Mouse (Mus musculus): ENCODE data around the gene Ccnd1. TPM values are rescaled to one million over a fixed set of nuclear protein-coding genes. Genes with fewer than 3 reads are reported as not detected.

The Ccnd1 gene
- polyA plus RNA-seq, 1 experiment from 2014 or later: 31.4 TPM

GRCm38 (mm10) chr7:144940585-144940984 lies 860 bp upstream of the Ccnd1 start:
- ATAC-seq: no peak
- Histone ChIP-seq H3K4me2 (ENCODE audit: low read length) (peak overlapping the region; percentile 92), H3K36me3 (ENCODE audit: control insufficient read depth, insufficient read depth) (no peaks in the 10 kb centered on the region), H3K27me3 (replicated peaks; ENCODE audit: control insufficient read depth, insufficient read depth, low read length) (peaks cover 40% of the 10 kb centered on the region), H3K27ac (ENCODE audit: low read length) (peak overlapping the region; percentile 56; the same call in 1 of the 2 replicates), H3K4me1 (replicated peaks; ENCODE audit: control insufficient read depth, insufficient read depth, low read length) (peaks cover 61% of the 10 kb centered on the region), H3K9ac (replicated peaks; ENCODE audit: low read depth, low read length) (no peak overlapping the region; the same call in 1 of the 2 replicates), H3K9me3 (ENCODE audit: control insufficient read depth, low read length) (no peaks in the 10 kb centered on the region), H3K4me3 (replicated peaks; ENCODE audit: low read length) (peak overlapping the region; percentile 57)
- WGBS: under 1% methylated on average over 11 of the region's 11 CpGs

GRCm38 (mm10) chr7:144940003-144940571 lies 362 bp upstream of the Ccnd1 start:
- Histone ChIP-seq H3K4me1 (replicated peaks; ENCODE audit: control insufficient read depth, insufficient read depth, low read length) (peaks cover 62% of the 10 kb centered on the region), H3K36me3 (ENCODE audit: control insufficient read depth, insufficient read depth) (no peaks in the 10 kb centered on the region), H3K4me2 (ENCODE audit: low read length) (peak overlapping the region; percentile 92), H3K27ac (ENCODE audit: low read length) (peak overlapping the region; percentile 56), H3K4me3 (replicated peaks; ENCODE audit: low read length) (peak overlapping the region; percentile 57), H3K9me3 (ENCODE audit: control insufficient read depth, low read length) (no peaks in the 10 kb centered on the region), H3K27me3 (replicated peaks; ENCODE audit: control insufficient read depth, insufficient read depth, low read length) (peaks cover 40% of the 10 kb centered on the region), H3K9ac (replicated peaks; ENCODE audit: low read depth, low read length) (peak overlapping the region; percentile 30; the same call in 1 of the 2 replicates)
- WGBS: under 1% methylated on average over 22 of the region's 22 CpGs
- ATAC-seq: no peak

- no peak for ATAC-seq
- Histone ChIP-seq H3K27ac (ENCODE audit: low read length) (no peak overlapping the region), H3K4me2 (ENCODE audit: low read length) (peak overlapping the region; percentile 92), H3K36me3 (ENCODE audit: control insufficient read depth, insufficient read depth) (no peaks in the 10 kb centered on the region), H3K27me3 (replicated peaks; ENCODE audit: control insufficient read depth, insufficient read depth, low read length) (peaks cover 40% of the 10 kb centered on the region), H3K9ac (replicated peaks; ENCODE audit: low read depth, low read length) (peak overlapping the region; percentile 66), H3K4me3 (replicated peaks; ENCODE audit: low read length) (peak overlapping the region; percentile 57), H3K4me1 (replicated peaks; ENCODE audit: control insufficient read depth, insufficient read depth, low read length) (peaks cover 62% of the 10 kb centered on the region), H3K9me3 (ENCODE audit: control insufficient read depth, low read length) (no peaks in the 10 kb centered on the region)
- under 1% methylated on average over 32 of the region's 32 CpGs for WGBS
These were observed 923 bp downstream of the Ccnd1 start for GRCm38 (mm10) chr7:144938661-144939343.

- under 1% methylated on average over 39 of the region's 39 CpGs for WGBS
- H3K27ac ChIP-seq (ENCODE audit: low read length): no peak overlapping the region
- H3K36me3 ChIP-seq (ENCODE audit: control insufficient read depth, insufficient read depth): 0 out of 2 replicates have a peak, but pooled peaks cover 2% of the 10 kb centered on the region
- peaks cover 57% of the 10 kb centered on the region for H3K4me1 ChIP-seq (replicated peaks; ENCODE audit: control insufficient read depth, insufficient read depth, low read length)
- peak overlapping the region; percentile 92 for H3K4me2 ChIP-seq (ENCODE audit: low read length)
- H3K9ac ChIP-seq (replicated peaks; ENCODE audit: low read depth, low read length): peak overlapping the region; percentile 66
- ATAC-seq: peak; percentile 2
- H3K9me3 ChIP-seq (ENCODE audit: control insufficient read depth, low read length): no peaks in the 10 kb centered on the region
- peaks cover 38% of the 10 kb centered on the region for H3K27me3 ChIP-seq (replicated peaks; ENCODE audit: control insufficient read depth, insufficient read depth, low read length)
- H3K4me3 ChIP-seq (replicated peaks; ENCODE audit: low read length): peak overlapping the region; percentile 57
These were observed 1.7 kb downstream of the Ccnd1 start for GRCm38 (mm10) chr7:144937899-144938517.

GRCm38 (mm10) chr7:144937490-144937889 lies 2.2 kb downstream of the Ccnd1 start:
- H3K4me1 ChIP-seq (replicated peaks; ENCODE audit: control insufficient read depth, insufficient read depth, low read length): peaks cover 52% of the 10 kb centered on the region
- H3K9me3 ChIP-seq (ENCODE audit: control insufficient read depth, low read length): no peaks in the 10 kb centered on the region
- WGBS: under 1% methylated on average over 20 of the region's 20 CpGs
- H3K27ac ChIP-seq (ENCODE audit: low read length): no peak overlapping the region
- H3K36me3 ChIP-seq (ENCODE audit: control insufficient read depth, insufficient read depth): 0 out of 2 replicates have a peak, but pooled peaks cover 2% of the 10 kb centered on the region
- peak overlapping the region; percentile 92 for H3K4me2 ChIP-seq (ENCODE audit: low read length)
- peak overlapping the region; percentile 57 for H3K4me3 ChIP-seq (replicated peaks; ENCODE audit: low read length)
- peak overlapping the region; percentile 66 for H3K9ac ChIP-seq (replicated peaks; ENCODE audit: low read depth, low read length)
- peaks cover 33% of the 10 kb centered on the region for H3K27me3 ChIP-seq (replicated peaks; ENCODE audit: control insufficient read depth, insufficient read depth, low read length)
- ATAC-seq: peak; percentile 62

- Histone ChIP-seq H3K9me3 (ENCODE audit: control insufficient read depth, low read length) (no peaks in the 10 kb centered on the region), H3K9ac (replicated peaks; ENCODE audit: low read depth, low read length) (no peak overlapping the region), H3K27me3 (replicated peaks; ENCODE audit: control insufficient read depth, insufficient read depth, low read length) (peaks cover 24% of the 10 kb centered on the region; the same call in 1 of the 2 replicates), H3K4me3 (replicated peaks; ENCODE audit: low read length) (no peak overlapping the region), H3K27ac (ENCODE audit: low read length) (no peak overlapping the region), H3K4me2 (ENCODE audit: low read length) (no peak overlapping the region), H3K4me1 (replicated peaks; ENCODE audit: control insufficient read depth, insufficient read depth, low read length) (peaks cover 41% of the 10 kb centered on the region), H3K36me3 (ENCODE audit: control insufficient read depth, insufficient read depth) (0 out of 2 replicates have a peak, but pooled peaks cover 2% of the 10 kb centered on the region)
- ATAC-seq: no peak
- WGBS: 86% methylated on average over 4 of the region's 4 CpGs
These were observed 3.3 kb downstream of the Ccnd1 start for GRCm38 (mm10) chr7:144936311-144936880.

- no peak for ATAC-seq
- Histone ChIP-seq H3K4me3 (replicated peaks; ENCODE audit: low read length) (no peak overlapping the region), H3K4me2 (ENCODE audit: low read length) (no peak overlapping the region), H3K27ac (ENCODE audit: low read length) (no peak overlapping the region), H3K27me3 (replicated peaks; ENCODE audit: control insufficient read depth, insufficient read depth, low read length) (peaks cover 18% of the 10 kb centered on the region; the same call in 1 of the 2 replicates), H3K9me3 (ENCODE audit: control insufficient read depth, low read length) (no peaks in the 10 kb centered on the region), H3K36me3 (ENCODE audit: control insufficient read depth, insufficient read depth) (0 out of 2 replicates have a peak, but pooled peaks cover 2% of the 10 kb centered on the region), H3K9ac (replicated peaks; ENCODE audit: low read depth, low read length) (no peak overlapping the region), H3K4me1 (replicated peaks; ENCODE audit: control insufficient read depth, insufficient read depth, low read length) (peaks cover 33% of the 10 kb centered on the region)
- WGBS: 44% methylated on average over 5 of the region's 5 CpGs
These were observed 4.2 kb downstream of the Ccnd1 start for GRCm38 (mm10) chr7:144935563-144935962.

GRCm38 (mm10) chr7:144934901-144935300 lies 4.8 kb downstream of the Ccnd1 start:
- Histone ChIP-seq H3K4me3 (replicated peaks; ENCODE audit: low read length) (no peak overlapping the region), H3K27me3 (replicated peaks; ENCODE audit: control insufficient read depth, insufficient read depth, low read length) (peaks cover 13% of the 10 kb centered on the region; the same call in 1 of the 2 replicates), H3K4me2 (ENCODE audit: low read length) (no peak overlapping the region), H3K36me3 (ENCODE audit: control insufficient read depth, insufficient read depth) (0 out of 2 replicates have a peak, but pooled peaks cover 2% of the 10 kb centered on the region), H3K27ac (ENCODE audit: low read length) (no peak overlapping the region), H3K4me1 (replicated peaks; ENCODE audit: control insufficient read depth, insufficient read depth, low read length) (peaks cover 27% of the 10 kb centered on the region), H3K9ac (replicated peaks; ENCODE audit: low read depth, low read length) (no peak overlapping the region), H3K9me3 (ENCODE audit: control insufficient read depth, low read length) (no peaks in the 10 kb centered on the region)
- 82% methylated on average over 5 of the region's 5 CpGs for WGBS
- ATAC-seq: no peak

- ATAC-seq: no peak
- Histone ChIP-seq H3K27ac (ENCODE audit: low read length) (no peak overlapping the region), H3K9ac (replicated peaks; ENCODE audit: low read depth, low read length) (no peak overlapping the region), H3K27me3 (replicated peaks; ENCODE audit: control insufficient read depth, insufficient read depth, low read length) (peaks cover 3% of the 10 kb centered on the region; the same call in 1 of the 2 replicates), H3K9me3 (ENCODE audit: control insufficient read depth, low read length) (no peaks in the 10 kb centered on the region), H3K4me2 (ENCODE audit: low read length) (no peak overlapping the region), H3K36me3 (ENCODE audit: control insufficient read depth, insufficient read depth) (0 out of 2 replicates have a peak, but pooled peaks cover 2% of the 10 kb centered on the region), H3K4me1 (replicated peaks; ENCODE audit: control insufficient read depth, insufficient read depth, low read length) (peaks cover 17% of the 10 kb centered on the region), H3K4me3 (replicated peaks; ENCODE audit: low read length) (no peak overlapping the region)
- WGBS: 88% methylated on average over 8 of the region's 8 CpGs
These were observed 5.9 kb downstream of the Ccnd1 start for GRCm38 (mm10) chr7:144933796-144934195.

Data from forebrain, embryonic 16.5 days (tissue).